Mouse (Mus musculus) liver, embryonic 12.5 days (tissue): ENCODE results near the gene Ahdc1. TPM values are rescaled to one million over a fixed set of nuclear protein-coding genes. Genes with fewer than 3 reads are reported as not detected.

Experiments
- ATAC-seq: fragments of 200-750 bp; cut with Nextera tagmentation; 2 replicates; pipeline ENCODE4 v1.8.0; 2017; ENCODE audit warnings: moderate number of reproducible peaks, mild to moderate bottlenecking, moderate library complexity
- H3K27ac ChIP-seq: fragments of 300-500 bp; sonication (generic); 2 replicates; pipeline ENCODE4 v1.5.1; 2016; ENCODE audit warnings: mild to moderate bottlenecking
- H3K27me3 ChIP-seq: fragments of 300-500 bp; sonication (generic); replicated peaks from 2 replicates; pipeline ENCODE4 v1.6.1; 2016; ENCODE audit warnings: mild to moderate bottlenecking, moderate library complexity
- H3K36me3 ChIP-seq: fragments of 300-500 bp; sonication (generic); 2 replicates; pipeline ENCODE4 v1.6.1; 2016; ENCODE audit warnings: mild to moderate bottlenecking, moderate library complexity
- H3K4me1 ChIP-seq: fragments of 300-500 bp; sonication (generic); 2 replicates; pipeline ENCODE4 v1.6.1; 2016
- H3K4me2 ChIP-seq: fragments of 300-500 bp; sonication (generic); 2 replicates; pipeline ENCODE4 v1.6.1; 2016; ENCODE audit warnings: mild to moderate bottlenecking, moderate library complexity
- H3K4me3 ChIP-seq: fragments of 300-500 bp; sonication (generic); 2 replicates; pipeline ENCODE4 v1.5.1; 2016; ENCODE audit warnings: mild to moderate bottlenecking, moderate library complexity
- H3K9ac ChIP-seq: fragments of 300-500 bp; sonication (generic); 2 replicates; pipeline ENCODE4 v1.6.1; 2016; ENCODE audit warnings: mild to moderate bottlenecking, moderate library complexity
- H3K9me3 ChIP-seq: fragments of 300-500 bp; sonication (generic); replicated peaks from 2 replicates; pipeline ENCODE4 v1.6.1; 2016; ENCODE audit warnings: mild to moderate bottlenecking, moderate library complexity
- WGBS: fragments of 180-500 bp; shearing (Covaris S2); methylation state at CpG from one replicate; pipeline ENCODE4 v1.1.7; 2016; ENCODE audit not compliant: insufficient replicate concordance; 5-methylcytosine and 5-hydroxymethylcytosine counted together
- polyA plus RNA-seq: library from polyadenylated mRNA; unstranded; fragments of >200 nt; fragmentation: Nextera tagmentation; extraction: Ambion mirVana; gene quantifications from 2 replicates; pipeline ENCODE4 v1.2.1, GENCODE M21; 2016

The Ahdc1 gene
- polyA plus RNA-seq, 1 experiment from 2014 or later: 3.2 TPM

DNA sequence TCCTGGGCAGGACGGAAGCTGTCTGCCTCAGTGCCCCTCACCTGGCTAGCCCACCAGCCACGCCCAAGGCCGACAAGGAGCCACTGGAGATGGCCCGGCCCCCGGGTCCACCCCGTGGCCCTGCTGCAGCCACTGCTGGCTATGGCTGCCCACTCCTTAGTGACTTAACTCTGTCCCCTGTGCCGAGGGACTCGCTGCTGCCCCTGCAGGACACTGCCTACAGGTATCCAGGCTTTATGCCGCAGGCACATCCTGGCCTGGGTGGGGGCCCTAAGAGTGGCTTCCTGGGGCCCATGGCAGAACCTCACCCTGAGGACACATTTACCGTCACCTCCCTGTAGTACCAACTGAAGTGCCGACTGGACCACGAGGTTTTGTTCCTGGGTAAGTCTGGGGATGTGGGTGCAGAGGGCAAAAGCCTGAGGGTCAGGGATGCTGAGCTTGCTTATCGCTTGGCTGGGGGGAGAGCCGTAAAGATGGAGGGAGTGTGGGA lies 54.9 kb downstream of the Ahdc1 start:
- 85% methylated on average over 14 of the region's 14 CpGs for WGBS
- Histone ChIP-seq H3K9ac (no peak overlapping the region), H3K4me2 (no peak overlapping the region), H3K9me3 (no peaks in the 10 kb centered on the region), H3K4me3 (no peak overlapping the region), H3K4me1 (peaks cover 5% of the 10 kb centered on the region; the same call in 1 of the 2 replicates), H3K27me3 (no peaks in the 10 kb centered on the region), H3K36me3 (peaks cover 70% of the 10 kb centered on the region), H3K27ac (no peak overlapping the region)
- no peak for ATAC-seq

- no peak overlapping the region for H3K4me2 ChIP-seq
- ATAC-seq: no peak
- H3K27ac ChIP-seq: no peak overlapping the region
- no peak overlapping the region for H3K9ac ChIP-seq
- H3K4me1 ChIP-seq: peaks cover 13% of the 10 kb centered on the region
- 86% methylated on average over 12 of the region's 12 CpGs for WGBS
- H3K4me3 ChIP-seq: no peak overlapping the region
- no peaks in the 10 kb centered on the region for H3K9me3 ChIP-seq
- H3K27me3 ChIP-seq: no peaks in the 10 kb centered on the region
- peaks cover 62% of the 10 kb centered on the region for H3K36me3 ChIP-seq
Measured at GRCm38 (mm10) chr4:133068400-133069138, 57.5 kb downstream of the Ahdc1 start.

DNA sequence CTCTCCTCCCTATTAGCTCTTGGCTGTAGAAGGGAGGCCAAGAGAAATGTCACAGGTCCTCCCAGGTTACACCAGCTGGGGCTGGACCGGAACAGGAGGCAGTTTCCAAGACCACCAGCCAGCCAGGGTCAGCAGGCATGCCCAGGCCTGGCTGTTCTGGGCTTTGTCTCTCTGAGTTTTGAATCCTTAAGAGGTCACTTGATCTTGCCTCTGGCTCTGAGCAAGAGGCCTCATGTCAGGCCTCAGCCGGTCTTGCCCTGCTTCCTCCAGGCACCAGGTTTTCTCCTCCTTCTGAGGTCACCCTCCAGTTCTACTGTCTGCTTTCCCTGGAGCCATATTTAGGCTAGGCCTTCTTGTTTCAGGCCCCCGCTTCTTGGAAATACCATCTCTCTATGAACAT lies 59.3 kb downstream of the Ahdc1 start:
- H3K4me1 ChIP-seq: peaks cover 32% of the 10 kb centered on the region
- no peak overlapping the region for H3K9ac ChIP-seq
- H3K36me3 ChIP-seq: peaks cover 47% of the 10 kb centered on the region

GRCm38 (mm10) chr4:133070821-133071372 lies 59.8 kb downstream of the Ahdc1 start:
- H3K4me1 ChIP-seq: peaks cover 34% of the 10 kb centered on the region
- H3K4me3 ChIP-seq: no peak overlapping the region
- H3K27ac ChIP-seq: no peak overlapping the region
- peaks cover 42% of the 10 kb centered on the region for H3K36me3 ChIP-seq
- WGBS: 88% methylated on average over 5 of the region's 5 CpGs
- H3K9me3 ChIP-seq: no peaks in the 10 kb centered on the region
- ATAC-seq: no peak
- no peak overlapping the region for H3K9ac ChIP-seq
- no peak overlapping the region for H3K4me2 ChIP-seq
- H3K27me3 ChIP-seq: no peaks in the 10 kb centered on the region

More for the DNA sequence above, 59.3 kb downstream of the Ahdc1 start:
- no peak for ATAC-seq
- WGBS: 79% methylated on average over 3 of the region's 3 CpGs
- H3K4me3 ChIP-seq: no peak overlapping the region
- no peaks in the 10 kb centered on the region for H3K9me3 ChIP-seq
- H3K27me3 ChIP-seq: no peaks in the 10 kb centered on the region
- no peak overlapping the region for H3K4me2 ChIP-seq
- H3K27ac ChIP-seq: no peak overlapping the region

- Histone ChIP-seq H3K36me3 (peaks cover 43% of the 10 kb centered on the region), H3K9ac (no peak overlapping the region), H3K9me3 (no peaks in the 10 kb centered on the region), H3K4me2 (no peak overlapping the region), H3K27me3 (no peaks in the 10 kb centered on the region), H3K4me1 (peaks cover 51% of the 10 kb centered on the region), H3K27ac (no peak overlapping the region), H3K4me3 (no peak overlapping the region)
- WGBS: 46% methylated on average over 8 of the region's 8 CpGs
- no peak for ATAC-seq
Measured at GRCm38 (mm10) chr4:133073192-133073591, 62.1 kb downstream of the Ahdc1 start.

DNA sequence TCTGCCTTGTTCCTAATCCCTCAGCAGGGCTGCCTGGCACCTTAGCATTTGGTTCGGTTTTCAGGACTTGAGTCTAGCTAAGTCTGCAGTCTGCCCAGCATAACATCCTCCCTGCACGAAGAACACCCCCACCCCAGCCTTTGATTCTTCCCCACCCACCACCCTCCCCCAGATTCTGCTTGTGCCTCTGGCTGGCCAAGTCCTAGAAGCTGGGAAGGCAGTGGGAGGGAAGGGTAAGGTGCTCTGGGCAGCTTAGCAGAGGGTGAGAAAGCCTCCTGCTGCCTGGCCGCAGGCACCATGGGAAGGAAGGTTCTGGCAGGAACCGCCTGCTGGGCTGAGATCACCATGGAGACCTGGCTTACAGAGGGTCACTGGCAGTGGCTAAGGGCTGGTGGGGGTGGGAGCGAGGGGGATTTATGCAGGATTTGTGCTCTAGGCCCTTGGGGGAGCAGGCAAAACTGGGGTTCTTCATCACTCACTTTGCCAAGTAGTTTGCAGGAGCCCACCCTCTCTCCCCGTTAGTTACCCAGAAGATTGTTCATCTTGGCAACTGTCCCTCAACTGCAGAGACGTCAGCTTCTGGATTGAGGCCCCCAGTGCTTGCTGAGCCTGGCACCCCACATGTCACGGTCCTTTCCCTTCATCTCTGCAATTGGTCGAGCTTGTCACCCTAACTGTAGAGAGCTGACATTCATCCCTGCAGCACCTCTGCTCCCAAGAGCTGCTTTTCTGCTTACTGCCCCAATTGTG lies 63.2 kb downstream of the Ahdc1 start:
- Histone ChIP-seq H3K4me2 (peak overlapping the region; percentile 49; the same call in 1 of the 2 replicates), H3K4me3 (no peak overlapping the region), H3K9ac (0 out of 2 replicates have a peak overlapping the region, but pooled peaks have one; percentile 6), H3K27me3 (no peaks in the 10 kb centered on the region), H3K36me3 (peaks cover 44% of the 10 kb centered on the region), H3K9me3 (no peaks in the 10 kb centered on the region), H3K27ac (peak overlapping the region; percentile 66; the same call in 1 of the 2 replicates), H3K4me1 (peaks cover 62% of the 10 kb centered on the region)
- 56% methylated on average over 9 of the region's 9 CpGs for WGBS
- ATAC-seq: no peak

GRCm38 (mm10) chr4:133074894-133075572 lies 64.0 kb downstream of the Ahdc1 start:
- Histone ChIP-seq H3K36me3 (peaks cover 37% of the 10 kb centered on the region), H3K27ac (peak overlapping the region; percentile 66; the same call in 1 of the 2 replicates), H3K27me3 (no peaks in the 10 kb centered on the region), H3K9me3 (no peaks in the 10 kb centered on the region), H3K4me2 (peak overlapping the region; percentile 49), H3K9ac (0 out of 2 replicates have a peak overlapping the region, but pooled peaks have one; percentile 45), H3K4me1 (peaks cover 70% of the 10 kb centered on the region), H3K4me3 (no peak overlapping the region)
- ATAC-seq: peak; percentile 72
- 24% methylated on average over 8 of the region's 8 CpGs for WGBS

DNA sequence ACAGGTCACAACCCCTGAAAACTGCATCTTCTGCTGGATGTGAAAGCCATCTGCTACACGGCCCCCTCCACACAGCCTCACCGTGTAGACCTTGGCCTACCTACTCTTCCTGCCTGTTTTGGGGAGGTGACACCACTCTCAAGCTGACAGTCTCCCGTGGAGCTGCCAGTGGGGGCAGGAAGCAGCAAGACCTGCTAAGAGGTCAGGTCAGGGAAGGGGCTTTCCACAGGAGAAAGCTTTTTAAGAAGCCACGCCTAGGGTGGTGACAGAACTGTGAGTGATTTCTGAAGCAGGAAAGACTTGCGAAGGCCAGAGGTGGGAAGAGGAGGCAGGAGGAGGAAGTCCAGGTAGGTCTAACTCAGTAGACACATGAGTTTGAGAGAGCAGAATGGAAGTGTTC lies 67.9 kb downstream of the Ahdc1 start:
- peaks cover 10% of the 10 kb centered on the region for H3K36me3 ChIP-seq
- no peak for ATAC-seq
- peak overlapping the region; percentile 42 for H3K4me2 ChIP-seq
- H3K9ac ChIP-seq: peak overlapping the region; percentile 43; the same call in 1 of the 2 replicates
- 47% methylated on average over 5 of the region's 5 CpGs for WGBS
- H3K4me1 ChIP-seq: peaks cover 62% of the 10 kb centered on the region
- H3K27me3 ChIP-seq: peaks cover 5% of the 10 kb centered on the region
- H3K9me3 ChIP-seq: no peaks in the 10 kb centered on the region
- peak overlapping the region; percentile 65 for H3K27ac ChIP-seq
- no peak overlapping the region for H3K4me3 ChIP-seq

DNA sequence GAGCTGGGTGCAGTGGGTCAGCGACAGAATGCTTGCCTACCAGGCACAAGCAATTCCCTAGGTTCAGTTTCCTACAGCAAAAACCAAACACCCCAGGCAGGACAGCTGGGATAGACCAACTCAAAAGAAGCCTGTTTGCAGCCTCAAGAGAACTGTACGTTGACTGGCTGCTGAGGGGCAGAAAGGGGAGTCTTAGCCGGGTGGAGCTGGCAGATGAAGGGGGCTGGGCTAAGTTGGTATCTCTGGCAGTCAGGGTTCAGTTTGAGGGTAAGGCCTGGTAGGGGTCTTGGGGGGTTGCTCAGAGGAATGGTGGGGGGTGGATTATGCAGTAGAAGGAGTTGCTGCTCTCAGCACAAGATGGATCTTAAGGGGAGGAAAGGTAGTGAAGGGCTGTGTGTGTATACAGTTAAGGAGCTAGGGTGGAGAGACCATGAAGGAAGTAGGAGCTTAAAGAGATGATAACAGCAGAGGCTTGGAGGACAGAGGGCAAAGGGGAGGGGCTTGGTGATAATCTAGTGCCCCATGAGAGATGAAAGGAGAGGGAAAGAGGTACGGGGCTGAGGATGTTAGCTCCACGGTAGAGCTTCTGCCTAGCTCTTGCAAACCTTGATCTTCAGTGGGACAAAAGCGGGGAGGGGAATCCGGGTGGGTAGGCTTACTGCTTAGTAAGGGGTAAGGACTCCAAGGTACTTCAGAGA lies 68.5 kb downstream of the Ahdc1 start:
- H3K4me1 ChIP-seq: peaks cover 62% of the 10 kb centered on the region
- 30% methylated on average over 7 of the region's 7 CpGs for WGBS

DNA sequence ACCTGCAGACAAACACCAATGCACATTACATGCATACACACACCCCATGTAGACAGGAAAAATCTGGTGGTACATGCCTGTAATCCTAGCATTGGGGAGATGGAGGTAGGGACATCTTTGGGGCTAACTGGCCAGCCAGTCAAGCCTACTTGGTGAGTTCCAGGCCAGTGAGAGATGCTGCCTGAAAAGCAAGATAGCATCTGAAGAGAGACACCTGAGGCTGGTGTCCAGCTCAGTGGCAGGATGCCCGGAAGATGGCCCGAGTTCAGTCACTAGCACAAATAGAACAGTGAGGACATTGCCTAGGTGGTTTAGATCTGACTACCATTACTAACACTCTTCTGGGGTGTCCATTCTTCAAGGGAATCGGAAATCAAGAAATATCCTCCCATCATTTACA lies 69.8 kb downstream of the Ahdc1 start:
- H3K4me3 ChIP-seq: no peak overlapping the region

More for the DNA sequence above, 68.5 kb downstream of the Ahdc1 start:
- H3K4me3 ChIP-seq: no peak overlapping the region
- peaks cover 10% of the 10 kb centered on the region for H3K36me3 ChIP-seq
- H3K9ac ChIP-seq: peak overlapping the region; percentile 43
- peak; percentile 82 for ATAC-seq
- H3K9me3 ChIP-seq: no peaks in the 10 kb centered on the region
- H3K27ac ChIP-seq: peak overlapping the region; percentile 65
- peak overlapping the region; percentile 42 for H3K4me2 ChIP-seq
- H3K27me3 ChIP-seq: peaks cover 11% of the 10 kb centered on the region

GRCm38 (mm10) chr4:133082216-133082773 lies 71.2 kb downstream of the Ahdc1 start:
- no peak overlapping the region for H3K4me3 ChIP-seq
- H3K27ac ChIP-seq: no peak overlapping the region
- H3K27me3 ChIP-seq: peaks cover 31% of the 10 kb centered on the region
- ATAC-seq: no peak
- WGBS: 79% methylated on average over 6 of the region's 6 CpGs
- H3K9ac ChIP-seq: no peak overlapping the region
- no peak overlapping the region for H3K4me2 ChIP-seq
- no peaks in the 10 kb centered on the region for H3K9me3 ChIP-seq
- H3K4me1 ChIP-seq: peaks cover 56% of the 10 kb centered on the region
- peaks cover 6% of the 10 kb centered on the region; the same call in 1 of the 2 replicates for H3K36me3 ChIP-seq

More for the DNA sequence above, 69.8 kb downstream of the Ahdc1 start:
- Histone ChIP-seq H3K27me3 (peaks cover 24% of the 10 kb centered on the region), H3K4me1 (peaks cover 61% of the 10 kb centered on the region), H3K4me2 (no peak overlapping the region), H3K9ac (no peak overlapping the region), H3K27ac (no peak overlapping the region), H3K9me3 (no peaks in the 10 kb centered on the region), H3K36me3 (peaks cover 10% of the 10 kb centered on the region)
- ATAC-seq: no peak
- 81% methylated on average over 3 of the region's 3 CpGs for WGBS
